Mouse (Mus musculus): ENCODE measurements at regions not wholly inside any gene's neighbourhood (a gene's known extent, or its start where the extent isn't known, plus 50 kb on each side); places are given as distances from the start of the nearest gene placed in this dataset.

DNA sequence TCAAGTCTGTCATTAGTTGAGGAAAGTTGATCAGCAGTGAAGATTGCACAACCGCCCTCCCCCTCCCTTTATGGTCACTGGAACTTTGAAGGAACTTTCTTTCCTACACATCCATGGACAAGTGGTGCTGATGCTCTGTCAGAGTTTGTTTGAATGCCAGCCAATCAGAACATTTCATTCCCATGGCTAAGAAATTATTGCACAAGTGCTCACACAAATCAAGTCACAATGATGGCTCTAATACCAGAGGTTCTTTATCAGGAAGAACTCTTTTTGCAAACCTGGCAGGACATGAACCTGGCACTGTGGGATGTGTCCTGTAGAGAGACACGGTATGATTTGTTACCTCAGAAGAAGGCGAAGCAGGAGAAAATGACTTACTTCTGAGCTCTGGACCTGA, 54.3 kb upstream of the Spry2 start:
- DNase-seq (ENCODE audit: low spot score) = no peak

DNA sequence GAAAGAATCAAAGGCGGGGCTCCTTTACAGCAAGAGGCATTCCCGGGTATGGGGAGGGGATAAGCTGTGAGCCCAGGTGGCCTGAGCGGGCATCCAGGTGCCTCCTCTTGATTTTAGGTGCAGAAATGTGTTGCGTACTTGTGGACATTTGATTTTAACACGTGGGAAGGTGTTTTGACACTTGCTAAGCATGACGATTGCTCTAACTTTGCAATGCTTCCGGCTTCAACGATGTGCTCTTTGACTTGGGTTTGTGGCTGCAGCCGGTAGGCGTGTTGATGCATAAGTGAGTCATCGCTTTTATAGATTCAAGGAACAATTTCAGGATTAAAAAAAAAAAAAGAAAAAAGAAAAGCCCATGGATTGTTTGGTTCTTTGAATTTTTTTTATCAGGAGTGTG, 58.5 kb upstream of the Spry2 start:
- DNase-seq (ENCODE audit: low spot score) = no peak

DNA sequence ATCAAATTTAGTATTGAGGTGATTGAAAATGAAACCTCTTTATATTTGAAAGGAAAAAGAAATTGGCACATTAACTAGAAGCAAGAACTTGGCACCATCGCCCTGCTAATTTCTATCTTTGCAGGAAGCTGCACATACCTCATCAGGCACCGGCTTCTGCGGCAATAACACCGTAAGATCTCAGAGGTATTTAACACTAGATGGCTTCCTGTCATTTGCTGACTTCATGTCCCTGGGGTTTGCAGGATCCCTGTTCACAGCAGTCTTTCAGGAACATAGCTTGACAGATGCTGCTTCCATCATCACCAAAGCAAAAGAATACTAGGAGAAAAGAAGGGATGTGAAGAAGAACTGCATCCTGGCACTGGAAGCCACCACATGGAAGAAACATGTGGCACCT, 60.2 kb upstream of the Spry2 start:
- DNase-seq (ENCODE audit: low spot score) = no peak

DNA sequence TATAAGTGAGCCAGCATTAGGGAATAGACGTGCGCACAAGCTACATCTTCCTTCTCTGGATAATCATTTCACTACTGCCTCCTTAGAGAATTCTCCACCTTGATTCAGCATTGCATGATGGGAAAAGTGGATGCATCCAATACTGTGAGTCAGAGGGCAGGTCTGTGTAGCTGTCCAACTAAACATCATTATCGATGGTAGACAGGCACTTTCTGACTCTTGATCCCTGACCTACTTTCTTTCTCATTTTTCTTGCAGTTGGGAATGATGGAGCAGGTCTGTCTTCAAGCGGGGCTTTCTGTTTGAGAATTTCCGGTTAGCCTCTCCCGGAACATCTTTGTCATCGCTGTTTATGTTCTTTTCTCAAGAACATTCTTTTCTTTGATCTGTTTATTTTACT, 61.4 kb upstream of the Spry2 start:
- DNase-seq (ENCODE audit: low spot score) = no peak

DNA sequence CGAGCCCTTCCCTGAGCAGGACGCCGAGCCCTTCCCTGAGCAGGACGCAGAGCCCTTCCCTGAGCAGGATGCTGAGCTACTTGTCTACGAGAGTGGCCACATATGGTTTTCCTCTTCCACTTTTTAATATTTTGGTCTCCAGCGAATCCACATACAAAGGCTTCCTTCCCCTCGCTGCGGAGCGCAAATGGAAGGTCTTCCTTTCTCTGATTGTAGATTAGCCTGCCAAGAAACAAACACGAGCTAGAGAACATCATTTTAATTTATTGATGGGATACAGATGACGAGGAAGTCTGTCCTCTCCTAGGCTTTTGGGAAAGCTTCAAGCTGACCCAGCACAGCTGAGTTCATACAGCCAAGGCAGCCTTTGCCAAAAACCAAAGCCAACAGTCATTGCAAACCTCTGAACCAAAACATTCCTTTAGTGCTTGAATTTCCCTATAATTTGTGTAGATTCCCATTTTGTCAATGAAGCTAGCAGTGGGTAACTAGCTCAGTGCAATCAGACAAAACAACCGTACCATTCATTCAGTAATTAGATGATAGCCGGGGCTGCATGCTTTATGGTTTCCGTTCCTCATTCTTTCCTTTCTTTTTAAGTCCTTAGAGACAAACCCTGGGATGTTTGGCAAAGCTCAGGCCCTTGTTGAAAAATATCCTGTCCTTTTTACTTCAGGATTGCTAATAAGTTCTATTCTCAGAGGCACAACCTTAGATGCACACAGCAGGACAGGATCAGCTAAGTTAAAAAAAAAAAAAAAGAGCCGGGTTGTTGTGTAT, 83.1 kb upstream of the Spry2 start:
- DNase-seq (ENCODE audit: low spot score) = no peak

DNA sequence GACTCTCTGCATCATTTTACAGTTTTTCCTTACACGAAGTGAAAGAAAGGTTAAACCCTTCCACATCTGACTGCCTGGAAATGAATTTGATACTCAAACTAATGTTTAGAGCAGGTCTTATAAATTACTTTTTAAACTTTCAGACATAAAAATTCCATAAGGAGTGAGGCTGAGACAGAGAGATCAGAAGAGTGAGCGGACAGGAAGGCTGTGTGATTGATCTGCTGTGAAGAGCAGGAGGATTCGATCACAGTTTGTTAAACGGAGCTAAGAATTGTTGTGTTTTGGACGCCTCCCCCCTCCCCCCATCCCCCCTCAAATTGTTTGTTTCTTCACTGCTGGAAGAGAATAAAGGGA, 83.7 kb upstream of the Spry2 start:
- no peak for DNase-seq (ENCODE audit: low spot score)

DNA sequence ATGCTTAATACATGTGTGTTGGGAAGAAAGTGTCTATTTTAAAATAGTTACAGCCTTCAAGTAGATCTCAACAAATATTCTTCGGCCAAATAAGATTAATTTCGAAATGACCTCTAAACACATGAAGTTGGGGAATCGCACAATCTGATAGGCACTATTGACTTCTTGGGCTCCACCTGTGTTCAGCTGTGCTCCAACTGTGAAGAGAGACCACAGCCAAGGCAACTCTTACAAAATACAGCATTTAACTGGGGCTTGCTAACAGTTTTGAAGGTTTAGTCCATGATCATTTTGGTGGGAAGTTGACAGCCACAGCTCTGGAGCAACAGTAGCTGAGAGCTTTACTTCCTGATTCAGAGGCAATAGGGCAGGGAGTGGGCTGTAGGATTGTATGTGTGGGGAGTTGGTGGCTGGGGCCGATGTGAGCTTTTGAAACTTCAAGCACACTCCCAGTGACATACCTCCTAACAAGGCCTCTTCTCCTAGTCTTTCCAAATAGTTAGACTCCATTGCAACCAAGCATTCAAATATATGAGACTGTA, 90.8 kb upstream of the Spry2 start:
- no peak for DNase-seq (ENCODE audit: low spot score)

DNA sequence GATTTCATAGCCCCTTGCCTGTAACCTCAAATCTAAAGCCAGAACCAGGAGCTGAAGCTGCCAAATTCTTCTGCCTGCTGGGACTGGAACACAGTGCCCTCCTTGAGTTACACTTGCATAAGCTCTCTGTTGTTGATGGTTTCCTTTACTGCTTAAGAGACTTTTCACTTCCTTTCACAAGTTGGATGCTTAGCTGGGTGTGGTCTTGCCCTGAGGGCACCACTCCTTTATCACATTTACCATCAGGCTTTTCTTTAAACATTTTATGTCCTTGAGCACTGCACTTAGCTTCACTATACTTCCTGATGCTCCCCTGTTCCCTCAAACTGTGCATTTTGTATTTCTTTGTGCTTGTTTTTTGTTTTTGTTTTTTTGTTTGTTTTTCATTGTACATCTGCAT, 92.1 kb upstream of the Spry2 start:
- no peak for DNase-seq (ENCODE audit: low spot score)

DNA sequence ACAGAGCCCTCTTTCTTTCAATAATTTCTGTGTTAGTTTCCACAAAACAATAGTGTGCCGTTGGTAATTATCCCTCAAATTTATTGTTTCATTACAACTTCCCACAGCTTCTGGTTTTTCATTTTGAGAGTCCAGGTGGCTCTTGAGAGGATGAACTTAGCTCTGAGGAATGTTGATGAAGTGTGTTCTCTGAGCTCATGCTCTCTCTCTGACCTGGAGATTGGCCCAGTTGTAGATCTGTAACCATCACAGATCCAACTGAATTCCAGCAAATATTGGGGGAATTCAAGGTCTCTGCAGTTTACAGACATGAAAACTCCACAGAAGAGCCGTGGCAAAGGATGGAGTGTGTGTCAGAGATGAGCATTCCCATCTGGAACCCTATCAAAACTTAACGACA, 96.5 kb upstream of the Spry2 start:
- DNase-seq (ENCODE audit: low spot score) = no peak

DNA sequence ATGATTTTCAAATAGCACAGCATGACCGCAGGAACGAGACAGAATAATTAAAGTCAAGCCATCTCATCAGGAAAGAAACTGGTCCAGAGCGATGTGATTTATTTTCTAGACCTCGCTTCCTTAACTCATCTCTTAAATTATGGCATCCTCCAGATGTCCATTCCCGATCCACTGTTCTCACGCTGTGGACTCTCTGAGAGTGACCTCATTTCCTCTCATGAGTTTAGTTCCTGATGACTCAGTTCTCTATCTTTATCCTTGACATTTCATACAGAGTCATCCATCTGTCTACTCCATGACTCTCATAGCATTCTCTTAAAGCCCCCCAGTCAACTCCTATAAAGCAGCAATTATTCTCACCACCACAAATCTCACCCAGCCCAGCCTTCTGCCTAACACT, 103.2 kb upstream of the Spry2 start:
- DNase-seq (ENCODE audit: low spot score) = no peak

DNA sequence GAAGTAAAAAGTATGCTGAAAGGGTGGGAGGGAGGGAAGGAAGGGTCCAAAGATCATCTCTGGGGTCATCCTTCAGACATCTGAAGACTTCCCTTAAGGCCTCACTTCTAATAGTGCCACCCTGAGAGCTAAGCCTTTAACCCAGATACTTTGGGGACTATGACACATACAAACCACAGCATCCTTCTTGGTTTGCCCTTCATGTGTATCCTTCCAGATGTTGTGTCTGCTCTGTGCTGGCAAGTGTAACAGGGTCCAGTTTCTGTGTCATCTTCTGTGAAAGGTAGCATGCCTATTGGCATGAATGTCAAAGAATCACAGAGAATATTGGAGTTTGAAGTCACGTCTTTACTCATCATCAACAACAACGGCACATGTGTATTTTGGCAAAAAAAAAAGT, 98.2 kb upstream of the Trim52 start:
- DNase-seq (ENCODE audit: low spot score) = no peak

DNA sequence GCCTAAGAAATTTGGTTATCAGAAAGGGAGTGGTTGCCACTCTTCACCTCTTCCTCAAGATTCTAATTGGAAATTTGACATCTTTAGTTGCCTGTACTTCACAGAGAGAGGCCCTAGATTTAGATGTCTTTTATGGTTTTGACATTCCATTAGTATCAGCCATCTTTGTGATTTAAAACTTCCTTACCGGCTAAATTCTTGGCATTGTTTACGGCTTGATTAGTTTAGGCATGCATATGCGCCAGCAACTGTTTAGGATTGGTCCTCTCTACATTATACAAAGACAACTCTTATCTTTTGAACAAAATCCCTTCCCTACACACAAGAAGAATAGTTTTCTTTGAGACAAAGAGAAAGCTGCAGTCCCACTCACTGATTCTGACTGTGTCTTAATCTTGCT, 97.0 kb upstream of the Trim52 start:
- DNase-seq (ENCODE audit: low spot score) = no peak

DNA sequence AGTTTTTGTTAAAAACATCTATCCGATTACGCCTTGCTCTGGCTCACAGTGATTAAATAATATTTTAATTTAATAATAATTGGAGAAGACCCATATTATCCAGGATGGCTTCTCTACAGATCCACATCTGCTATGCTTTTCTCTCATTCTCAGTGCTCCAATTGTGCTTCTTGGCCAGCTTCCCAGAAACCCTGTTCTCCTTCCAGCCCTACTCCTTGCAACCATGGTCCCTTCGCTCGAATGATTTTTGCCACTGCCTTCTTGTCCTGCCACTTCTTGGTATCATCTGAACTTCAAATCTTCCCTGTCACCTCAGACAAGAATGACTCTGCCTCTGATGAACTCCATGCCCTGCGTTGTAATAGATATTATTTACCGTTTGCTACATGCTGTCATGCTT, 95.0 kb upstream of the Trim52 start:
- no peak for DNase-seq (ENCODE audit: low spot score)

DNA sequence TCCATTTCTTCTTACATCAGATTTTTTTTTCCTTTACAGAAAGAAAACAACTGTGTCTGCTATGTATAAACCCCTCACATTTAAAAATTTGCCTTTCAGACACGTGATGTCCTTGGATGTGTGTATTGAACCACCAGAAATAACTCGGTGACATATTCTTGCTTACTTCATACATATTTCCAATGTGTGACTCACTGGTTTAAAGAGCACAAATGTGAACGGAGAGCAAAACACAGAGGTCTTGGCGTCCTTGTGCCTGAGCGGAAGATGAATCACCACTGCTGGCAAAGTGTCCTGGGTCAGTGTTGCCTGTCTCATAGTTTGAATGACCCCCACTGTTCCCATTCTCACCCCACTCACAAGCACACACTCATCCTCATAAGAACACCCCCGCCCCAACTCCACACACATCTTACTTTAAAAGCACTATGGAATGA, 94.0 kb upstream of the Trim52 start:
- peak; percentile 8 for DNase-seq (ENCODE audit: low spot score)

DNA sequence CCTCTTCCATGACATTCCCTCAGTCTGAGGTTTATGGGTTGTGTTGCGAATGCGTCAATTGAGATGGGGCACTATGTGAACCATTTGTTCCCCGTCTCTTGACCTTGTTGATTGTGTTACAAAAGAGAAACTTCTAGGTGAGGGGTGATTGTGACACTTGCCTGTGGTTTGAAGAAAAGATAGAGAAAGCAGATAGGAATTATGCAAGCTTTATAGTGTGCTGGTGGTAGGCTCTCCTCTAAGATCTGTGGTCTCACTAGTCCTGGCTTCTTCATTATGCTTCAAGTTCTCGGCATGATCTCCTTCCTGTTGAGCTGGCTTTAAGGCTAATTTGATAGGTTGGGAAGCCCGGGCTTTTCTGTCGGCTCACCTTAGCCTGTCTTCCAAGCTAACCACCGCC, 83.2 kb upstream of the Trim52 start:
- DNase-seq (ENCODE audit: low spot score) = no peak

DNA sequence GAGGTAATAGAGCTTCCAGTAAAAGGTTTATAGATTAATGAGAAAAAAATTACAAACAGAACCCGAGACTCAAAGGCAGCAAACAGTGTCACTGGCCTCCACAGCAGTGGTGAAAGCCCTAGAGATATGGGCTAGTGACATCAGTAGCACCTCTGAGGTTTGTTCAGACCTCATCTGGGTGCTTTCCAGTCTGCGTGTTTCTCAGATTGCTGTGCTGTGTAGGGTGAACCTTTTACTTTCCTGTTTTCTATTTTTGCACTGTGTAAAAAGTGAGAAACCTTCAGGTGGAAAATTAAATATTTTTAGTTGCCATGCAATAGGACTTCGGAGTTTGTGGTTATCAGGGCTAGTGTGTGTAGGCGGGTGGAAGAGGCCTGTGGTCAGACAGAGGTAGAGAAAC, 79.2 kb upstream of the Trim52 start:
- no peak for DNase-seq (ENCODE audit: low spot score)

DNA sequence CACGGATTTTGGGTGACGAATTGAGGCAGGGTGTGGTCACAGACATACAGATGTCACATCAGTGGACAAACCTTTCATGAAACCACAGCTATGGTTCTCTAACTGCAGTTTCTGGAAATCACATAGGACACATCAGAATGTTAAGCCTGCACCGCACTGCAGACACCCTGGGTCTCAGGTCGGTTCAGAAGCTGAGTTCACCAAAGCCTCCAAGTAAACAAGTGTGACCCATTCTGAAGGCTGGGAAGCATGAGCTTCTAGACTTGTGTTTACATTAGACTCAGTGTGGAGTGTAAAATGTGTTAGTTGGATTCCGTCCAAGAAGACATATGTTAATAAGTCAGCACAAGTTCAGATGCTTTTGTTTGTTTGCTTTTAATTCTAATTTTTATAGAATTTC, 78.3 kb upstream of the Trim52 start:
- DNase-seq (ENCODE audit: low spot score) = no peak

DNA sequence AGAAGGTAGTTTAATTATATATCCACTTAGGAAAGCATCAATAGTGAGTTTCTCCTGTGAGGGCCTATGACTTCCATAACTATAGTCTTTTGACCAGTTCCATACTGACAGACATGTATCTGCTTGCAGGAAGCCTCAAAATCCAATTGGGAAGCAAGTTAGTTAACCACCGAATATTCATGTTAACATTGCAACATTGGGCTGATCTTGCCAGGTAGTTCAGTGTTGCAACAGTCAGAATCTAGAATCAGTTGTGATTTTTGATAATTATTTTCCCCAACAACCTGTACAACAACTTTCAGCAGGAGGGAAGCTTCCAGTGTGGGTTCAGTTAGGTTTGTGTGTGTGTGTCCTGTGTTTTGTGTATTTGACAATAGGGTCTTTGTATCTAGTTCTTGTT, 74.9 kb upstream of the Trim52 start:
- no peak for DNase-seq (ENCODE audit: low spot score)

DNA sequence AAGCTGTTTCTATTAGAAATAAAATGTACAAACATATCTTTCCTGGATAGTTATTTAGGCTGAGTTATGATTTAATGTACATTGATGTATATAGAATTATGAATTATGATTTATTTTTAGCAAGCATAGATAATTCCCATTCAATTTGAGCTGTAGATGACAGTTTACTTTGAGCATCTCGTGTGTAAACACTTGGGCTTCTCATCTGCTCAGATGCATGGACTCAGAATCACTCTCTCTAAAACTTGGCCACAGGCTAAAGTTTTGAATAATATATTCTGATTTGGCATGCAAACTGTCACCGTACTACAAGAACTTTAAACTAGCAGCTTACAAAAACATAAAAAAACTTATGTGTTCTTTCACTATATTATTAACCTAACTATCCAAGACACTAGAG, 72.2 kb upstream of the Trim52 start:
- no peak for DNase-seq (ENCODE audit: low spot score)

DNA sequence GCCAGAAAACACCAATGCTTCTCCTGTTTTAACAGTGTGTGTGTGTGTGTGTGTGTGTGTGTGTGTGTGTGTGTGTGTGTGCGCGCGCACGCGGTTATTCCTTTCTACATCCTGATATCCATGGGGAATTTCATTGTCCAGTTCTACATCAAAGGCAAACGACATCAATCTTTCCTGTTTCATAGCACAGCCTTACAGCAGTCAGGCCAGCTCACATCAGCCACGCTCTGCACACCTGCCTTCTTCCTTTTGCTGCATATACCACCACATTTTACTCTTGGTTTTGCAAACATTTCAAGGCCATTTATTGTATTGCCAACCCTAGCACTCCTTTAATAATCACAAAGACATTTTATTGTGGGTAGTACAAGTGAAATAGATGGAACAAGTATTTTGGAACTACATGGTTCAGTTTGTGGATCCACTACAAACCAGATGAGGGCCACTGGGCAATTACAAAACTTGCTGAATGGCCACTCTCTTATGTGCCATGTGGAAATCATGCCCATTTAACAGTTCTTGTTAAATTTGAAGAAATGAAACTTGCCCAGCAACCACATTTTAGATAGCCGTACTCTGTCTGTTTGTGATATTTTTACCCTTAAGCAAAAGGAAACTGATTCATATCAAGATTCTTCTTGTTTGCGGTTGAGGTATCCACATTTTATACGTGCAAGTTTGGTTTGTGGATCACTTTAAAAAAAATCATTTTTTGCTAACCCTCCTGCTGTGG, 70.9 kb upstream of the Trim52 start:
- no peak for DNase-seq (ENCODE audit: low spot score)

DNA sequence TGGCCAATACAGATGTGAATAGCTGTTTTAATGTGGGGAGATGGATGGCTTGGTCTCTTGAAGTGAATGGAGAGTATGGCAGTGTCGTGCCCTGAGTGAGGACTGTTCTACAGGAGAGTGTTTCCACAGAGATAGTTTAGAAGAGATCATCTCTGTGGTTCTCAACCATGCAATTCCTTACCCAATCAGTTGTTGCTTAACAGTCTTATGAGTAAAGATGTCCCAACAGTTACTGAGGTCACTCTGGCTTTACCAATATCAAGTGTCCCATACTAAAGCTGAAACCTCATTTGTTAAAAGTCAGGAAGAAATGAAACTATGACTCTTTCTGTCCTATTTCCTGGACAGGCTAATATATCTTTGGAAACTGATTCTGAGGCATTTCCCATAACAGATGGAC, 61.7 kb upstream of the Trim52 start:
- no peak for DNase-seq (ENCODE audit: low spot score)

DNA sequence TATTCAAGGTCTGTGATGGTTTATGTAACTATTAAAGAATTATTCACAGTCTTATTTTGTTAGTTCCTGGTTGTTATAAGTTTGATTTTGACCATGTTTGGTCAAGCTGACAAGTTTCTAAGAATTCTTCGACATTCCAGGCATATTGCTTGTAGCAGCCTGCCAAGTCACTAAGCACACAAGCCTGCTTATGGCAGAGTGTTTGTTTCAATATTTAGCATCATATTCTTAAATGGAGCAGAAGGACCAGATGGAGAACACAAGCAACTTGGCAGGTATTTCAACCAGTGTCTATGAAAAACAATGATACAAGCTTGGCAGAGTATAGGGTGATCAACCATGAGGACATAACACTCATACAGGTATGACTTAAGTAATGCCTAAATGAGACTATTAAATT, 55.8 kb upstream of the Trim52 start:
- DNase-seq (ENCODE audit: low spot score) = peak; percentile 1

Data from layer of hippocampus, adult 9-10 months (tissue).